Mouse (Mus musculus): ENCODE data around the gene Tbpl1. TPM values are rescaled to one million over a fixed set of nuclear protein-coding genes. Genes with fewer than 3 reads are reported as not detected.

Gene Tbpl1
- polyA plus RNA-seq, 1 experiment from 2014 or later: 50.5 TPM

DNA sequence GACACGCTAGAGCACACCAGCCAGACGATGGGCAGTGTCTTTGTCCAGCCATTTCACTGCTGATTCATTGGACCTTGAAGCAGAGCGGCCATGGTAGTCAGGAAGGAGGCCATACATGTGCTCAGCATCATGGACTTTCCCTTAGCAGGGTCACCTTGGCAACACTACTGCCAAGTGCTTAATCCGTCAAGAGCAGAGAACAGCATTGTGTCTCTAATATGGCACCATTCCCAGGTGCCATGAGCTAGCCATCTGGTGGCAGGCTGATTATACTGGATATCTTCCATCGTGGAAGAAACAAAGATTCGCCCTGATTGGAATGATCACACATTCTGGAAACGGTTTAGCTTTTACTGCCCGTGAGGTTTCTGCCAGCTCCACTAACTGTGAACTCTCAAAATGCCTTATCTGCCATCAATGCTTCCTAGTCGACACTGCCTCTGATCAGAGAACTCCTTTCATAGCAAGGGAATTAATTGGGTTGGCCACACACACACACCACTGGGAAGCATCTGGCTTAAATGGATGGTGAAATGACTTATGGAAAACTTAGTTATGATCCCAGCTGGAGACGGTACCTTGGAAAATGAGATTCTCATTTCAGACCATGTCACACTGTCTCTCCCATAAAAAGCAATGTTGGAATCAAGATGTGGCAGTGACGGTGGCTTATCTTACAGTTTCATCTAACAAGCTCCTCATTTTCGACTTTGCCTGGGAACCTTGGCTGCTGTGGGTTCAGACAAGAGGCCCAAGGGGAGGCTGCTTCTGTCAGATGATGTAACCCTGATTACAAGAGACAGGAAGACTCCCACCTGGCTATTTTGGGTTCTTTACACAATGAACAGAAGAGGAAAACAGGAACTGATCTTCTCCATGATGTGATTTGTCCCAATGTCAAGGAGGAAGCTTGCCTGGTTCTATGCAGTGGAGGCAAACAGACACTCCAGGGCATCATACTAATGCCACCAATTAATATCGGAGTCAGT is 14.9 kb upstream of the Tbpl1 start:
- no peaks in the 10 kb centered on the region for H3K36me3 ChIP-seq (ENCODE audit: control insufficient read depth, insufficient read depth, low read length)
- H3K4me3 ChIP-seq (ENCODE audit: low read length): no peak overlapping the region
- ATAC-seq (ENCODE audit: low read depth): no peak
- no peak overlapping the region for H3K27ac ChIP-seq (ENCODE audit: low read length)
- H3K4me2 ChIP-seq (ENCODE audit: low read depth, low read length): no peak overlapping the region
- 54% methylated on average over 13 of the region's 13 CpGs for WGBS
- H3K9ac ChIP-seq (ENCODE audit: low read length): no peak overlapping the region
- H3K9me3 ChIP-seq (ENCODE audit: control insufficient read depth, low read length): no peaks in the 10 kb centered on the region
- H3K4me1 ChIP-seq (replicated peaks; ENCODE audit: control insufficient read depth, insufficient read depth, low read length): no peaks in the 10 kb centered on the region; the same call in 1 of the 2 replicates
- H3K27me3 ChIP-seq (ENCODE audit: control insufficient read depth, insufficient read depth, low read depth, low read length): no peaks in the 10 kb centered on the region

DNA sequence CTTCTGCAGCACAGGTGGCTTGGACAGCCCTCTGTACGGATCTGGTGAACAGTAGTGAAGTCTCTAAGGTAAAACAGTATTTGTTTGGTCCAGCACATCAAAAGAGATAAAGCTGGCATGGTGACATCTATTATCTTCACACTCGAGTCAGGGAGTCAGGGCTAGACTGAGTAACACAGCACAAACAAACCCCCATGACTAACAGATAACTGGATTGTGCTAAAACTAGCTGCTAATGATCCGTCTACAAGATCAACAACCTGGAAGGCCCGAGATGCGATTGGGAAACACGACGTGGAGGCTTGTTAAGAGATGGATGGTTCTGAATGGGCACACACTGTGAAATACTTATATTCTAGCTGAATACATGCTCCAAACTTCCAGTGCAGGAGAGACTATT is 14.2 kb upstream of the Tbpl1 start:
- ATAC-seq (ENCODE audit: low read depth): no peak
- Histone ChIP-seq H3K9ac (ENCODE audit: low read length) (no peak overlapping the region), H3K27ac (ENCODE audit: low read length) (no peak overlapping the region), H3K4me3 (ENCODE audit: low read length) (no peak overlapping the region), H3K4me1 (replicated peaks; ENCODE audit: control insufficient read depth, insufficient read depth, low read length) (no peaks in the 10 kb centered on the region; the same call in 1 of the 2 replicates), H3K36me3 (ENCODE audit: control insufficient read depth, insufficient read depth, low read length) (no peaks in the 10 kb centered on the region), H3K9me3 (ENCODE audit: control insufficient read depth, low read length) (no peaks in the 10 kb centered on the region), H3K4me2 (ENCODE audit: low read depth, low read length) (no peak overlapping the region), H3K27me3 (ENCODE audit: control insufficient read depth, insufficient read depth, low read depth, low read length) (no peaks in the 10 kb centered on the region)
- 42% methylated on average over 7 of the region's 7 CpGs for WGBS

DNA sequence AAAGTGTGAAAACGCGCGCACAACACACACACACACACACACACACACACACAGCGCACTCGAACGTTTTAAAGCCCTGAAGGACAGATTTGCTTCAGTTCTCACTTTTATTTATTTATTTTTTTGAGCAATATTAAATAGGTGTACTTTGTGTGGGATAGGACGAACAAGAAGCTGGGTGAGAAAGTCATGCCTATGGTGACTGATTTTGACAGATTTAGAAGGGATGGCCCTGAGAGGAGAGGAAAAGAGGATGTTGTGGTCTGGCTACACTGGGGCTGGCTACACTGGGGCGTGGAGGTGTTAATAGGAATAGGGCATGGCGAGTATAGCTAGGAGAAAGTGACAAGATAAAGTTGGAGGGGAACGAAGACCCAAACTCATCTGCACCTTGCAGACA is 443 bp upstream of the Tbpl1 start:
- Histone ChIP-seq H3K4me2 (ENCODE audit: low read depth, low read length) (peak overlapping the region; percentile 97), H3K9me3 (ENCODE audit: control insufficient read depth, low read length) (no peaks in the 10 kb centered on the region), H3K4me1 (replicated peaks; ENCODE audit: control insufficient read depth, insufficient read depth, low read length) (peaks cover 13% of the 10 kb centered on the region), H3K9ac (ENCODE audit: low read length) (peak overlapping the region; percentile 99), H3K27ac (ENCODE audit: low read length) (peak overlapping the region; percentile 92; the same call in 1 of the 2 replicates), H3K4me3 (ENCODE audit: low read length) (peak overlapping the region; percentile 98), H3K36me3 (ENCODE audit: control insufficient read depth, insufficient read depth, low read length) (no peaks in the 10 kb centered on the region), H3K27me3 (ENCODE audit: control insufficient read depth, insufficient read depth, low read depth, low read length) (no peaks in the 10 kb centered on the region)
- WGBS: 40% methylated on average over 10 of the region's 10 CpGs
- no peak for ATAC-seq (ENCODE audit: low read depth)

DNA sequence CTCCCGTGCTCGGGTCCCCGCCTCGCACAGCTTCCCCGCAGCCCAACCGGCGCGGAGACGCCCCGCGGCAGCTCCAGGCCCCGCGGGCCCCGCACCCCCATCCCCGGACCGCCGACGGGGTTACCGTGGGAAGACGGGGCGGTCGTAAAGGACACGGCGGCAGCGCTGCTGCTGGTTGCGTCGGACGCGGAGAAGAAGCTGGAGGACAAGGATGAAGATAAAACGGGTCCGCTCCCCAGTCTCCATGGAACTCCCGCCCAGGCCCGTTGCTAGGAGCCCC is 806 bp downstream of the Tbpl1 start:
- under 1% methylated on average over 22 of the region's 33 CpGs for WGBS
- peak; percentile 49; the same call in 1 of the 2 replicates for ATAC-seq (ENCODE audit: low read depth)

DNA sequence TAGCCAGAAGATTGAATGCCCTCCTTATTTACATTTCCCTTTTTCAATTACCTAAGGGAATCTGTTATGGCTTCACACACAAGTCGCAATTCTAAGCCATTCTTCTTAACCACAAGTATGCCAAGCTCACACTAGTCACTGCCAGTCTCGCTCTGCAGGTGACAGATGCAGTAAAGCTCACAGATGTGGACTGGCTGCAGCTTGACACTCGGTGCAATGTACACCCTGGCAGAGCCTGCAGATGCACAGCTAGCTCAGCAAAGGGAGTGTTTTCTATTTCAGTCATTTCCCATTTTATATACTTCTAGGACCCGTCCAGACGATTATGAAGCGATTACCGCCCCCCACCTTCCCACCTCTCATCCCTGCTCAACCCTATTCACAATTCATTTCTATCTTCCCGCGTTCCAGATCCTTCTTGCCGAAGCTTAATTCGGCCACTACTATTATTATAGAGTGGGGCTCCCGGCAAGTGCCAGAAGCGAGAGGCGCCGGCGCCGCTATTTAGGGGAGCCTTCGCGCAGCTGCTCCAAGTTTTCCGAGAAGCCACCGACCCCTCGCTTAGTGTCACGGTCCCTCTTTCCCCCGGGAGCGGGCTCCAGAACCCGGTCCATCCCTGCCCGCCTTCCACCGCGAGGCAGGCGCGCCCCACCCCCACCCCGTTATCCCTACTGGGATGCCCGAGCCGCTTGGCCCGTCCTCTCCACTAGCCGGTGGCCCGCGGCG is 1.3 kb downstream of the Tbpl1 start:
- no peaks in the 10 kb centered on the region for H3K36me3 ChIP-seq (ENCODE audit: control insufficient read depth, insufficient read depth, low read length)
- under 1% methylated on average over 38 of the region's 39 CpGs for WGBS
- H3K9ac ChIP-seq (ENCODE audit: low read length): peak overlapping the region; percentile 99
- H3K4me3 ChIP-seq (ENCODE audit: low read length): peak overlapping the region; percentile 98
- H3K4me2 ChIP-seq (ENCODE audit: low read depth, low read length): peak overlapping the region; percentile 93
- H3K4me1 ChIP-seq (replicated peaks; ENCODE audit: control insufficient read depth, insufficient read depth, low read length): peaks cover 13% of the 10 kb centered on the region
- ATAC-seq (ENCODE audit: low read depth): peak; percentile 67
- no peaks in the 10 kb centered on the region for H3K27me3 ChIP-seq (ENCODE audit: control insufficient read depth, insufficient read depth, low read depth, low read length)
- H3K9me3 ChIP-seq (ENCODE audit: control insufficient read depth, low read length): no peaks in the 10 kb centered on the region
- peak overlapping the region; percentile 76 for H3K27ac ChIP-seq (ENCODE audit: low read length)

More for the DNA sequence above, 806 bp downstream of the Tbpl1 start:
- no peaks in the 10 kb centered on the region for H3K9me3 ChIP-seq (ENCODE audit: control insufficient read depth, low read length)
- peaks cover 13% of the 10 kb centered on the region for H3K4me1 ChIP-seq (replicated peaks; ENCODE audit: control insufficient read depth, insufficient read depth, low read length)
- H3K27ac ChIP-seq (ENCODE audit: low read length): peak overlapping the region; percentile 76
- peak overlapping the region; percentile 99 for H3K9ac ChIP-seq (ENCODE audit: low read length)
- H3K36me3 ChIP-seq (ENCODE audit: control insufficient read depth, insufficient read depth, low read length): no peaks in the 10 kb centered on the region
- H3K27me3 ChIP-seq (ENCODE audit: control insufficient read depth, insufficient read depth, low read depth, low read length): no peaks in the 10 kb centered on the region
- H3K4me3 ChIP-seq (ENCODE audit: low read length): peak overlapping the region; percentile 98
- peak overlapping the region; percentile 93 for H3K4me2 ChIP-seq (ENCODE audit: low read depth, low read length)

DNA sequence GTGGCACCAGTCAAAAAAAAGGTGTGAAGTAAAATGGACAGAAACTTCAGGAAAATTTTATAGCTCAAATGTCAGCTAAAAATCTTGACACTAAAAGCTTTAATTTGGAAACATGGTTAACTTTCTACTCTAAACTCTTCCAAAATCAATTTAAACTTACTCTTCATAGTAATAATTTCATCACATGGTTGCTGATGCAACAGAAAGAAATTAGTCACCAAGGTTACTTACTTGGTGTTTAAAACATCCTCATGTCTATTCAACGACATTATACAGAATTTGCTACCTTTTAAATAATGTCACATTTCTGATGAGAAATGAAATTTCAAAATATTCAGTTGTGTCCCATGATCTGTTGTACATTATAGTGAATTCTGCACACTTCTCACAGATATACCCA is 3.5 kb downstream of the Tbpl1 start:
- 72% methylated on average over 1 of the region's 1 CpGs for WGBS
- no peak for ATAC-seq (ENCODE audit: low read depth)
- Histone ChIP-seq H3K9me3 (ENCODE audit: control insufficient read depth, low read length) (no peaks in the 10 kb centered on the region), H3K9ac (ENCODE audit: low read length) (no peak overlapping the region), H3K4me1 (replicated peaks; ENCODE audit: control insufficient read depth, insufficient read depth, low read length) (peaks cover 13% of the 10 kb centered on the region), H3K4me2 (ENCODE audit: low read depth, low read length) (no peak overlapping the region), H3K4me3 (ENCODE audit: low read length) (no peak overlapping the region), H3K27me3 (ENCODE audit: control insufficient read depth, insufficient read depth, low read depth, low read length) (no peaks in the 10 kb centered on the region), H3K36me3 (ENCODE audit: control insufficient read depth, insufficient read depth, low read length) (no peaks in the 10 kb centered on the region), H3K27ac (ENCODE audit: low read length) (no peak overlapping the region)

DNA sequence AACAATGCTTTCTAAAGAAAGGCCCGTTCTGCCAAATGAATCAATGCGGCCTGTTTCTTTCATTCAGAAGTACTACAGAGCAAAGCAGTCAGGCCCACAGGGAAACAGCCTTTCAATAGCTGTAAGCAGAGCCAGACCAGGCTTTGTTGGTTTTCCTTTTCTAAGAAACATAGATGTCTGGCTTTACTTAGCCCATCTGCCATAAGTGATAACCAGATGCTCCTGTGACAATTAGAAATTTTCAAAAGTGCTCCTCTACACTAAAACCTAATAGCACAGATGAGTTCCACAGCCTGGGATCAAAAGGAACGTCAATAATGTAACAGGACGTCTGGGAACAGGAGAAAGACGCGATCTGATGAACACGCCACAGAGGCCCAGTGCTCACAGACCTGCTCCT is 5.4 kb downstream of the Tbpl1 start:
- ATAC-seq (ENCODE audit: low read depth): no peak
- WGBS: 87% methylated on average over 7 of the region's 7 CpGs
- peaks cover 13% of the 10 kb centered on the region for H3K4me1 ChIP-seq (replicated peaks; ENCODE audit: control insufficient read depth, insufficient read depth, low read length)

DNA sequence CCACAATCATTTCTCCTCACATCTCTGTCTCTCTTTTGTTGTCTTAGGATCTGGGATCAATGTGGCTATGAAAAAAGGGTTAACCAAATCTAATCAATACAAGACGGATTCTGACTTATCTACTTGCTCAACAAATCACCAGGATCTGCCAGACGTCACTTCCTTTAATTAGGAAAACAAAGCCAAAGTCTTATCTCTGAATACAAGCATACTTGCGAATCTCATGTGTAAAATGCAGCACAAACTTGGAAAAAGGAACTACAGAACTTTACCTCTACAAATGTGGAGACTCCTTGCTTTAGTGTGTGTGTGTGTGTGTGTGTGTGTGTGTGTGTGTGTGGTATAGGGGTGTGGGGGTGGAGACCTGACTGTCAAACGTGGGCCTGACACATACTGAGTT is 6.6 kb downstream of the Tbpl1 start:
- H3K4me1 ChIP-seq (replicated peaks; ENCODE audit: control insufficient read depth, insufficient read depth, low read length): peaks cover 11% of the 10 kb centered on the region
- 49% methylated on average over 4 of the region's 4 CpGs for WGBS

More for the DNA sequence above, 5.4 kb downstream of the Tbpl1 start:
- H3K9ac ChIP-seq (ENCODE audit: low read length): no peak overlapping the region
- H3K4me2 ChIP-seq (ENCODE audit: low read depth, low read length): no peak overlapping the region
- no peak overlapping the region for H3K4me3 ChIP-seq (ENCODE audit: low read length)
- H3K36me3 ChIP-seq (ENCODE audit: control insufficient read depth, insufficient read depth, low read length): no peaks in the 10 kb centered on the region
- H3K27ac ChIP-seq (ENCODE audit: low read length): no peak overlapping the region
- H3K27me3 ChIP-seq (ENCODE audit: control insufficient read depth, insufficient read depth, low read depth, low read length): no peaks in the 10 kb centered on the region
- H3K9me3 ChIP-seq (ENCODE audit: control insufficient read depth, low read length): no peaks in the 10 kb centered on the region

DNA sequence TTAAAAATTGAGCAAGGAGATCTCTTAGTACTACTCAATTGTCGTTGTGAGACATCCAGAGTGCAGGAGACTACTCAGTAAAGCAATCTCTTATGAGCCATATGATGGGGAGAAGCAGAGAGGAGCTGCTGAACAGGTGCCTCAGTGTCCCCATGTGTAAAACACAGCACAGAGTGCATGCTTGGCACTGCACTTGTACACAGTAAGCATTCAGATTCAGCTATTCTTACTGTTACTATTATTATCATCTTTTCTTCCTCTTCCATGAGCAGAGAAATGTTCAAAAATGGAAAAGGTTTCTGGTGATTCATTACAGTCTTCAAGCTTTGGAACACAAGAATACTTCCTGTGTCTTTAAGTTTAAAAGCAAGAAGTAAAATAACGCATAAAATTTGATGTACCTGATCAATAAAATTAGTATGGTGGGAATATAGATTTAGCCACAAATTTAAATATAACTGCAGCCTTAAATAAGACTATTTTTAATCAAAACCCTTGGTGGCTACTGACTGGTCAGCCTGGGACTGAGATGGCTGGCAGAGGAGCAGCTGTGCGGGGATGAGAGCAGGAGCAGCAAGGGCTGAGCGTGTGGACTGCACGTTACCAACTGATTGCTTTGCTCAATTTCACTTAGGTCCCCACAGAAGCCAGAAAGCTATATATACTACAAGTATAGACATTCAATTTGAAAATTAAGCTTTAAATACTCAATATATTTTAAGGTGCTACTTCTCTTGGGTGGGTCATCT is 10.8 kb downstream of the Tbpl1 start:
- ATAC-seq (ENCODE audit: low read depth): no peak
- H3K9ac ChIP-seq (ENCODE audit: low read length): no peak overlapping the region
- no peaks in the 10 kb centered on the region for H3K9me3 ChIP-seq (ENCODE audit: control insufficient read depth, low read length)
- WGBS: 90% methylated on average over 5 of the region's 5 CpGs
- no peaks in the 10 kb centered on the region for H3K36me3 ChIP-seq (ENCODE audit: control insufficient read depth, insufficient read depth, low read length)
- H3K4me1 ChIP-seq (replicated peaks; ENCODE audit: control insufficient read depth, insufficient read depth, low read length): no peaks in the 10 kb centered on the region; the same call in 1 of the 2 replicates
- no peak overlapping the region for H3K4me2 ChIP-seq (ENCODE audit: low read depth, low read length)
- H3K27me3 ChIP-seq (ENCODE audit: control insufficient read depth, insufficient read depth, low read depth, low read length): no peaks in the 10 kb centered on the region
- H3K27ac ChIP-seq (ENCODE audit: low read length): no peak overlapping the region
- no peak overlapping the region for H3K4me3 ChIP-seq (ENCODE audit: low read length)

More for the DNA sequence above, 6.6 kb downstream of the Tbpl1 start:
- Histone ChIP-seq H3K27me3 (ENCODE audit: control insufficient read depth, insufficient read depth, low read depth, low read length) (no peaks in the 10 kb centered on the region), H3K9me3 (ENCODE audit: control insufficient read depth, low read length) (no peaks in the 10 kb centered on the region), H3K4me3 (ENCODE audit: low read length) (no peak overlapping the region), H3K27ac (ENCODE audit: low read length) (no peak overlapping the region), H3K36me3 (ENCODE audit: control insufficient read depth, insufficient read depth, low read length) (no peaks in the 10 kb centered on the region), H3K9ac (ENCODE audit: low read length) (no peak overlapping the region), H3K4me2 (ENCODE audit: low read depth, low read length) (no peak overlapping the region)
- no peak for ATAC-seq (ENCODE audit: low read depth)
